Mouse (Mus musculus) leukemia stem cell, adult 10-12 weeks (primary cell): Measurements from ENCODE around the gene Fam173b. TPM values are rescaled to one million over a fixed set of nuclear protein-coding genes. Genes with fewer than 3 reads are reported as not detected.

ENCODE experiments used
- polyA plus RNA-seq: library from polyadenylated mRNA; stranded (reverse); fragments of >175 nt; gene quantifications from 2 replicates; pipeline ENCODE4 v1.2.3, GENCODE M21; 2012; ENCODE audit warnings: low replicate concordance

Gene Fam173b
- 1.3 and 1.6 TPM in 2 replicates for polyA plus RNA-seq

DNA sequence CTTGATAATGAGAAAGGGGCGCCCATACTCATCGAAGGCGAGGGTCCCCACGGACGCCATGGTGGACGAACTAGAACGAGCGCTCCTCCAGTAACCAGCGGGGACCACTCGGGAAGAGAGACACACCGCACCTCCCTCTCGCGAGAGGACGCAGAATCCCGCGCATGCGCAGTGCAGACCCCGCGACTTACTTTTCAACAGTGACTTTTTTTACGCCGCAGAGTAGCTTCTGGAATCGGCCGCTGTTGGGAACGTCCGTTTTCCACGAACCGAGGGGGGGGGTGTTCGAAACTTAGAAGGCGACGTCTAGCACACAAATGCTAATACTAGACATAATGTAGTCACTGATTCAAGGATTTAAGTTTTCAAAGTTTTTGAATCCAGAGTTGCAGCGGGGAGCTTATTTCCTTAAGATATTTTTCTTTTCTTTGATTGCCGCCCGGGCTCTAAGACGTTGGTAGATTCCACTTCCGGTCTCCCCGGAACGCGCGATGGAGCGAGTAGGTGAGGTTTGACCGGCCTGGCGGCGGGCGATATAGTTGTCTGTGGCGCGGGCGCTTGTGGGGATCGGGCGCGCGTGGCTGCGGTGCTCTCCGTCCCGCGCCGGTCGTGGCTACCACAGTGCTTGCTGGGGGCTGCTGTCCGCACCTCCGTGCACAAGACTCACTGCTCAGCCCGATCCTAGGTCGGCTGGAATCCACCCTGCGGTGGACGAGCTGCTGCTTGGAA lies at the start of gene Fam173b, which contains the start of gene Cct5:
Gene Fam173b (plus strand): TSS at position 207 of the 729 bp plus-strand sequence.
Gene Cct5 (minus strand): TSS at position 159 of the 729 bp plus-strand sequence.

DNA sequence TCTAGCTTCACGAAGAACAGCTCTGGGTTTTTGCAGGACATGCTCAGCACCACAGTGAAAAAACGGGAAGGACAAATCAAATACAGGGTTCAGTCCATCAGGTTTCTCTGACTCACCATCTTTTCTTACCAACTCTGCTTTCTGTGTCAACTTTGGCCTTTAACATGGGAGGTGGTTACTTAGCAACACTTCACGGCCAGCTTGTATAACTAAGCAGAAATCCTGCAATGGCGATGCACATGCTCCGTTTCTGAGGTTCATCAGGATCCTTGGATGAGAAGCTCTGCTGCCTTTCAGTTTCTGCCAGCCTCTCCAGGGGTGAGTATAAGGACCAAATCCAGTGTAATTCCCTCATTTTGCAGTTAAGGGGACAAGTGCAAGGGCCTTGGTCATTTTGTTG lies 36.5 kb upstream of the Fam173b start, which contains the start of gene Cmbl:
Gene Cmbl (plus strand): TSS at position 206 of the 400 bp plus-strand sequence.

Other genes starting within 250 kb of the Fam173b start
- gene Ankrd33b, start 234.1 kb upstream of the Fam173b start, polyA plus RNA-seq, result 0.75 and 2.6 TPM in 2 replicates
- gene Ropn1l, start 148.1 kb upstream of the Fam173b start, polyA plus RNA-seq, result 1.3 TPM in 2 replicates
- gene March6, start 70.8 kb upstream of the Fam173b start, polyA plus RNA-seq, result 94.6 and 132 TPM in 2 replicates
- 0.50 TPM in 1 of 2 replicates, not detected in the other for gene Cmbl, start 36.5 kb upstream of the Fam173b start, polyA plus RNA-seq
- gene Cct5, start within 50 bp of the Fam173b start, polyA plus RNA-seq, result 16.6 and 61.7 TPM in 2 replicates